Mouse (Mus musculus): ENCODE results near the gene Gpr50.

Gpr50 gene

DNA sequence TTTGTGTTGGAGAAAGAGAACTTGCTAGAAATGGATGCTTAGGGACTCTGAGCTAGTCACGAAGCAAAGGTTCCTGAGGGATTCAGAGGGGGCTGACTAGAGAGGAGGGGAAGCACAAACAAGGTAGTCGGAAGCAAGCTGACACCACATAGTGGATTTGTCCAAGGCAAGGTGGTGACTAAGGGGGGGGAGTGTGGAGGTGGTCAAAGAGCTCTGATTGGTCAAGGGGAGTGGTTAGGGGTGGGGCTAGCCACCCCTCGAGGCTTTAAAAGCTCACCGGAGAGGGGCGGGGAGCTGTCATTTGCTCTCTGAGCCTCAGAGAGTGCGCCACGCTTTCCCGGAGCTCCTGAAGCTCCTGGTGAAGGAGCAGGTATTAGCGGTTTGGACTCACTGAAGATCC, at the start of gene Gpr50:
Gpr50 (plus strand) TSS at position 294 of the 400 bp plus-strand sequence.
- DNase-seq: no peak

DNA sequence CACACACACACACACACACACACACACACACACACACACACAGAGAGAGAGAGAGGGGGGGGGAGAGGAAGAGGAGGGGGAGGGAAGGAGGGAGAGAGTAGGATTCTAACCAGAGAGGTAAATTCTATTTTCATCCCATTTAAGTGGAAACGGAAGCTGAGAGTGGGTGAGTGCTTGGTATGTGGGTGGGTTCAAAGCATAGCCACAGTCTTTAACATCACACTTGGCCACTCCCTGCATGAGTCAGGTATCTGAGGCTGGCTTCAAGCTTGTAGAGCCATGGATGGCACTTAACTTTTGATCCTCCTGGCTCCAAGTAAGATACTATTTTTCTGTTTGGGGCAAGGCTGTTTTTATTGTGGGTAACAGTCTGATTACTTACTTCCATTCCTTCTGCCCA, 41.2 kb upstream of the Gpr50 start:
- no peak for DNase-seq

DNA sequence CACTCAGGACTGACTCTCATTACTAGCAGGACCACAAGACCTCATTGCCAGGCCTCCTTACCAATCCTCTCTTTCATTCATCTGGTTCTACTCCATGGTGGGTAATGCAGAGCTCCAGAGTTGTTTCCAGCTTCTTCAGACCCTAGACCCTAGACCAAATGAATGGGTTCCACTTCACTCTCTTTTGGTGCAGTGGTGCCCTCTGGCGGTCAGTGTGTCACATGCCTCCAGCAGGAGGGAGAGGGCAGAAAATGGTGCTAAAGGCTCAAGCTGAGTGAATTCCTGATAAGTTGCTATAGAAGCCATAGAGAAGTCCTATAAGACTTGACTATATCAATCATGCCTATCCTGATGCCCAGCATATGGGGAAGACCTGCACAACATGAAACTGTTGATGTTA, 39.6 kb upstream of the Gpr50 start:
- peak; percentile 10 to 46 for DNase-seq

DNA sequence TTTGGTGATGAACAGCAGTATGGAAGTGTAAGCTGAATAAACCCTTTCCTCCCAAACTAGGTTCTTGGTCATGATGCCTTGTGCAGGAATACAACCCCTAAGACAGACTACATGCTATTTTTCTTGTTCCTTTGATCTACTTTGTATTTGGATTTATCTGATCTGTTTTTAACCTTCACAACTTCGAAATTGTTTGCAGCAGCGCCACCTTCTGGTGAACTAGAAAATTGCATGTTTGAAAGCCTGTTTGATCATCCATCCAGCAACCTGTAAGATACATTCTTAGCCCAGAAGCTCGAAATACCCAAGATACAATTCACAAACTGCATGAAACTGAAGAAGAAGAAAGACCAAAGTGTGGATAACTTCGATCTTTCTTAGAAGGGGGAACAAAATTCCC, 35.2 kb upstream of the Gpr50 start:
- peak; percentile 49 to 56 for DNase-seq

DNA sequence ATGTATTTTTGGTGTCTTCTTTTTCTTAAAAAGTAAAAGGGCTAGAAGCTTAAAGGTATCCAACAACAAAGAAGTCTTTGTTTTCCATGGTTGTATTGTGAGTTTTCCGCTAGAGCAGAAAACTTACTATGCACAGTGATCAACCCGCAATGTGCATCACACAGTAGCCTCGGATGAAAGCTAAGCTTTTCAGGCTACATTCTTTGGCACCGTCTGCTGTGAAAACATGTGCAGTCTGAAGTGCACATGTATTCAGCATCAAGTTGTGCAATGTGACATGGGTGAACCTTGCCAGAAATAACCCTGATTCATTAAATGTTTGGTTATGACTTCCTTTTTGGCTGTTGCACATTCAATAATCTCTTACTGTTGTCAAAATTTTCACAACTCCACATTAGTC, 32.8 kb upstream of the Gpr50 start:
- no peak for DNase-seq

DNA sequence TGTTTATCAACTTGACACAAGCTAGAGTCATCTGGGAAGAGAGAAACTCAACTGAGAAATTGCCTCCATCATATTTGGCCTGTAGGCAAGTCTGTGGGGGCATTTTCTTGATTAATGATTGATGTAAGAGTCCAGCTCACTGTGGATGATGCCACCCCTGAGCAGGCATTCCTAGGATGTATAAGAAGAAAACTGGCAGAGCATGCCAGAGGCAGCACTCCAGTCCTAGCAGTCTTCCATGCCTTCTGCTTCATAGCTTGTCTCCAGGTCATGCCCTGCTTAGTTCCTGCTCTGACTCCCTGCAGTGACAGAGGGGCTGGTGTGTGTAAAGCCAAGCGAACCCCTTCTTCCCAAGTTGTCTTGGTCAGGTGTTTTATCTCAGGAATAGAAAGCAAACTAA, 32.3 kb upstream of the Gpr50 start:
- no peak for DNase-seq

DNA sequence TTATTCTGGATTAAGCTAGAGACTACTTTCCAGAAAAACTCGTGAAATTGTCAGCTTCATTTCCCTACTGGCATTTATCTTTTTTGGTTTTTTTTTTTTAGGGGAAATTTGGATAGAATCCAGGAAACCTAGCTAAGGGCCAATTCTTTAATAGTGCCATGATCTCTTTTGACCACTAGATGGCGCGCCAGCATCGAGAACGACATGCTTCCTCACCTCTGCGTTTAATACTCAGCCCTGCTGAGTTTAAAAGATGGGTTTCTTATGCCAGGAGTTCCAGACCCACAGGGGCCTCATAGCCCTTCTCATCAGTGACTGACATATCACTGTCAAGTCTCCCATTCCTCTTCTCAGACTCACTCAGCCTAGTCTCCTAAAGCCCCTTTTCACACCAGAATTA, 15.5 kb upstream of the Gpr50 start:
- peak; percentile 42 to 49 for DNase-seq

DNA sequence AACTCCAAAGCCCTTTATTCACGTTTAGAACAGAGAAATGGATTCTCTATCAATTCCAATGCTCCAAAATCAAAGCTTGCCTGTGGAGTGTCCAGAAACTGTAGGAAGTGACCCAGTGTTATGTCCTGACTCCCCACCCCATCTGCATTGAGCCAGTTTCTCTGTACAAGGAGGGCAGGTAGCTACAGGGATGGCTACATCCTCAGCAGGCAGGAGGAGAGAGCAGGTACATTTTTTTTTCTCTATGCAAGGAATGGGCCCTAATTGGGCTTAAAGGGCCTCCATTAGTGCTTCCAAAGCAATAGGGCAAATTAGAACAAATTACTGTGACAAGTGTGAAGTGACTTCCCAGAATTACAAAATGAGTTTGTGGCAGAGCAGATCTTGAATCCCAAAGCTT, 15.0 kb upstream of the Gpr50 start:
- no peak for DNase-seq

DNA sequence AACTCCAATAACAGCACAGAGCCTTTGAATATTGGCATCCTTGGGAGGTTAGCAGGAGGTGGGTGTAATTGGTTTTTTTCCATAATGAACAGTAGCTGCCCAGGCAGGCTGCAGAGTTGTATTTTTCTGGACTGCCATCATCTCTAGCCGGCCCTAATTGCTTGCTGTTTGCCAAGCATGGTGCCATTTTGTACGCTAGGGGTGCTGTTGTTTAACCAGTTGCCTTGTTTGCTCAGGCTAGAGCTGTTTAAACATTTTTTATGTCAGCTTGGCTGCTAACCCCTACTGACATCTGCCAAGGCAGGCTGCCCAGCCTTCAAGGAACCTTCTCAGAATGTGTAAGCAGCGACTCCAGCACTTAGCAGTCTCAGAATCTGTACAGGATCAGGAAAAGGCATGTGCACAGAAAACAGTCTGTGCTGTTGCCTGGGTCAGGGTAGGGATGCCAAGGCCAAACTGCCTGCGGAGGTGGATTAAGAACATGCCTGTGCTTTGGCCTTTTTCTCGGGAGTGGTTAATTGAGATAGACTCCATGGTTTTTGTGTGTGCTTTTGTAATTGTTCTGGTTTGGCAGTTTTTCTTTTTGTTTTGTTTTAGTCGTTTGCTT, 14.5 kb upstream of the Gpr50 start:
- no peak for DNase-seq

DNA sequence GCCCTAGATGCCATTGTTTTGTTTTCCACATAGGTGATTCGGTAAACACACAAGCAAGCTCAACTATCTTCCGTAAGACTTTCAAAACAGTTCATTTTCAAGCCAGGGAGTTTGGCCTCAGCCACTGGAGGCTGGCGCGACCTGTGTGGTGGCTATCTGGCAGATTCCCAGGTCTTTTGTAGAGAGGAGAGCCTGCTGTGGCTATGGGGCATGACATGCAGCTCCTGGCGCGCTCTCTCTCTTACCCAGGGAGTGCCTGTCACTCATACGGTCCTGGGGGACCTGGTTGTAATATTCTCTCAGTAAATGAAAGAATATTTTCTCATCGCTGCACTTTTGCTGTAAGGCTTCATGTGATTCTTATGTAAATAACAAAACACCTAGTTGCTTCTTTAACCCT, 13.5 kb upstream of the Gpr50 start:
- no peak for DNase-seq

DNA sequence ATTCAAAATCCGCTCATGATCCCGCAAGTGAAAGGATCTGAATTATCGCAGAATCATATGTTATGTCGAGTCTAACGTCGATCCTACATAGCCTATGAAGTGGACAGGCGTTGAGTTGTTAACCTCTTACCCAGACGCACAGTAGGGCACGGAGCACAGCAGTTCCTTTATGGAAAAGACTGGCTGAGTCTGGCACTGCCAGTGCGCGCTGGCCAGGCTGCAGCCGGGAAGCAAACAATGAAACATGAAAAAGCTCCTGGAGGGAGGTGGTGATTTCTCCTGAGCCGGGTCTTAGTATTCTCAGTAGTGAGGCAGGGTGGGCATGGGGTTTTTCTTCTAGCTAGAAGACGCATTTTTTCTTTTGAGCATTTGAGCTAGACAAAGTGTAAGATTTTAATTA, 1.7 kb upstream of the Gpr50 start:
- no peak for DNase-seq

DNA sequence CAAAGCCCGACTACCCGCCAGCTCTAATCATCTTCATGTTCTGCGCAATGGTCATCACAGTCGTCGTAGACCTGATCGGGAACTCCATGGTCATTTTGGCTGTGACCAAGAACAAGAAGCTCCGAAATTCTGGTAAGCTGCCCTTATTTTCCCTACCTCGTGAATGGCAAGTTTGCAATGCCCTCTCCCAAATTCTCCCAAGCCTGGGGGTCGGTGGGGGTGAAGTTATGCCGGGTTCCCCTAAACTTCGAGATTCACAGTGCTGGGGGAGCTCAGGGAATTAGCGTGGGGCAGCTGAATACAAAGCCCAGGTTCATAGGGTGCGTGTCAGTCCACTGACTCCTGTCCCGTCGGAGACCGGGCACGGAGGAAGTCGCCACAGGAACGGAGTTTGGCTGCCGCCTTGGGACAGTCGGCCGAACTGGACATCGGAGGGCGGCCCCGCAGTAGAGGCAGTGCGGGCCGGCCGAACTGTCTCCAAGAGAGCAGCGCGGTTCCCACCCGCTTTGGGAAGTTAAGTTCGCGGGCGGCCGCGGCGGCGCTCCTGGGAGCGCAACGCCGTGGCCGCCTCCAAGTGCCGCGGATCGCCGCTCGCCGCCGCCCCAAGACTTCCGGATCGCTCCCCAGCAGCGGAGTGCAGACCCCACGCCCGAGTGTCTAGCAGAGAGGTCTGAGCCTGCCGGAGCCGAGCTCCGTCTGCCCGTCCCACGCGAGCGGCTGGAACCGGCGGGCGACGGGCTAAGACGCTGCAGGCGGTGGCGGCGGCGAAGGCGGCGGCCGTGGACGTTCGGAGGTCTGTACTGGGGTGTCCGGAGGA, 612 bp downstream of the Gpr50 start:
- no peak for DNase-seq

DNA sequence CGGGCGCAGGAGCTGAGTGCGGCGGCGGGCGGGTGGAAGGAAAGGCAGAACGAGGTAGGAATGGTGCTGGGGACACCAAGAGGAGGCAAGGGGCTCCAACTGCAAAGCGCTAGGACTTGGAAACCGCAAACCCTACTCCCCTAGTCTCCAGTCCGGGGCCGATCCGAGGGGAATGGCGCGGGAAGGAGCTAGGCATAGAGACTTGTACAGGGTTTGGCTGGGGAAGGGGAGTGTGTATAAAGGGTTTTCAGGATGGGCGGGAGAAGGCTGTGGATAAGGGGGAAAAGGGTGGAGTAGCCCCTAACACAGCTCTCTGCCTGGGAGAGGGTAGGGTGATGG, 1.2 kb downstream of the Gpr50 start:
- DNase-seq: no peak

DNA sequence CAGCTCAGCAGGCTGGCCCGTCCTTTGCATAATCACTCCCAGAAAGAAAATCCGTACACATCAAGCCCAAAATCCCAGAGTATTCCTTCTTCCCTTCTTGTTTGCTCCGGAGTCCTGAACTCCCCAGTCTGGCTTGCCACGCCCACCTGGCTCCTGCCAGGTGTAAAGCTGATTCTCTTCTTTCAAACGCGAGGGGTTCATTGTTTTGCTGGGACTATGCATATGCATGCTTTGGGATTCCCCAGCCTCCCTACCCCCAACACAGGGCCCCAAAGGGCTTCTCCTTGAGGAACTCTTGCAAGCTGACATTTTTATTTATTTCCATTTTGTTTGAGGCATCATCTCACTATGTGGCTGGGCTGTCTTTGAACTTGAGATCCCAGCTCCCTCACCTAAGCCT, 6.8 kb downstream of the Gpr50 start:
- DNase-seq: no peak

DNA sequence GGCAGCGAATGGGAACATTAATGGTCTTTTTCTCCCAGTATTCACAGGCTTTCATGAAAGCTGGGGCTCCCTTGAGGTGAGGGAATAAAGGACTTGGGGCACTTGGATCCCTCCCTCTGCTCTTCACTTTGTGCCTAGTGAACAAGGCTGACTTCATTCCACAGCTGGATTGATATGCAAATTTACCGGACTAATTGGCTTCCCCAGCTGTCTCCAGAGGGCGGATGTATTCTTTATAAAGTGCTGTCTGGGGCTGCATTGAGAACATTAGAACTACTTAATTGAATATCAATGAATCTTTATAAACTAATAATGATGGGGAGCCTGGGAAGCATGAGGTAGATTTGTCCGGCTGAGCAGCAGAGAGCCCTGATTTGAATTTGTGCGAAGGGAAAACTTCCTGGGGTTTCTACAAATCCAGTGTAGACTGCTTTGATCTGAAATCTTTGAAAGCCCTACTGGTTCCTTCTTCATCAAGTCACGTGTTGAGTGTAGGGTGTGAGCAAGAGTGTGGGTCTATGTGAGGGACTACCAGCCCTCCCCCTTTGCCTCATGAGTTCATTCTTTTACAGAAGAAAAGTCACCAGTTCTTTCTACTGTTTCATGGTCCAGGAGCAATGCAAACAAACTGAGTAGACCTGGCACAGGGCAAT, 37.5 kb downstream of the Gpr50 start:
- no peak for DNase-seq

All from B cell, adult 2 months (primary cell).